Mouse (Mus musculus): ENCODE data around the gene Klhdc8a.

DNA sequence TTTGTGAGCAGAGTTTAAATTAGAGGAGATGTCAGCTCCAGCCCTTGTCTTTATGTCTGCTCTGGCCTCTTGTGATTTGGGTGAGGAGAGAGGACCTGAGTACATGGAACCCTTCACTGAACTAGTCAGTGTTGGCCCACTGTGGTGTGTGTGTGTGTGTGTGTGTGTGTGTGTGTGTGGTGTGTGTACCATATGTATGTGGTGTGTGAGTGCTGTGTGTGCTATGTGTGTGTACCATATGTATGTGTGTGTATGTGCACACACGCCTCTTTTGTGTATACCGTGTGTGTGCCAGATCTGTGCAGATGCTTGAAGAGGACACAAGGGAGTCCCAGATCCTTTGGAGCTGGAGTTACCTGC, 16.3 kb upstream of the Klhdc8a start:
- no peak for TF ChIP-seq CTCF (IDR thresholded peaks at IDR 0.05; ENCODE audit: extremely low read depth, insufficient read length, insufficient replicate concordance, low read depth, low read length)
- no peak for TF ChIP-seq POLR2A (IDR thresholded peaks at IDR 0.05; ENCODE audit: low read depth, low read length)
